Mouse (Mus musculus) left cerebral cortex, adult 2 months (tissue): ENCODE results near the gene Kcnk2. TPM values are rescaled to one million over a fixed set of nuclear protein-coding genes. Genes with fewer than 3 reads are reported as not detected.

Experiments used
- DNase-seq, 2 experiments: peaks; one replicate each; pipeline ENCODE4 v3.0.0; 2021 to 2022; ENCODE audit warnings: low spot score in 2 of 2, mixed read lengths in 1 of 2; ENCODE audit errors: extremely low spot score in 1 of 2
- H3K27ac ChIP-seq: fragments of 200-600 bp; 2 replicates; pipeline ENCODE4 v1.8.1; 2022
- H3K4me3 ChIP-seq: fragments of 200-600 bp; 2 replicates; pipeline ENCODE4 v1.8.1; 2022
- CTCF ChIP-seq: fragments of 200-600 bp; IDR thresholded peaks from 2 replicates; pipeline ENCODE4 v1.8.1; 2022; ENCODE audit warnings: antibody characterized with exemption, mild to moderate bottlenecking, moderate library complexity
- intact Hi-C: fragments of 180-260 bp; cut with DNase I; formaldehyde crosslinking; loops from one replicate; pipeline ENCODE4 v1.15.1; 2025
- long read RNA-seq, 2 experiments: library from polyadenylated mRNA; stranded (forward); transcript quantifications; one replicate each; pipeline ENCODE4 v2.0.0; 2021; ENCODE audit warnings: borderline mapping rate in 2 of 2
- total RNA-seq, 2 experiments: library from RNA; stranded (reverse); gene quantifications; 2 replicates each; pipeline ENCODE4 v1.2.3; 2021

Gene Kcnk2
- total RNA-seq, result 10 to 100 TPM; 57.9 to 61.5 TPM
- long read RNA-seq, experiment 1, transcript Kcnk2-205 (7 exons, 1,642 nt), result minor isoform, 10 of 107 reads
- long read RNA-seq, experiment 1, transcript Kcnk2-201 (7 exons, 3,297 nt), result minor isoform, 11 of 107 reads
- long read RNA-seq, experiment 1, transcript Kcnk2-206 (7 exons, 1,548 nt), result major isoform, 45 of 107 reads
- long read RNA-seq, experiment 1, partial matches to known transcripts, result 12 of 107 reads
- long read RNA-seq, experiment 1, other reads (novel, unspliced or antisense), result 23 of 107 reads
- long read RNA-seq, experiment 2, transcript Kcnk2-206 (7 exons, 1,548 nt), result major isoform, 33 of 68 reads
- long read RNA-seq, experiment 2, transcript Kcnk2-201 (7 exons, 3,297 nt), result minor isoform, 7 of 68 reads
- long read RNA-seq, experiment 2, partial matches to known transcripts, result 4 of 68 reads
- long read RNA-seq, experiment 2, other reads (novel, unspliced or antisense), result 18 of 68 reads

DNA sequence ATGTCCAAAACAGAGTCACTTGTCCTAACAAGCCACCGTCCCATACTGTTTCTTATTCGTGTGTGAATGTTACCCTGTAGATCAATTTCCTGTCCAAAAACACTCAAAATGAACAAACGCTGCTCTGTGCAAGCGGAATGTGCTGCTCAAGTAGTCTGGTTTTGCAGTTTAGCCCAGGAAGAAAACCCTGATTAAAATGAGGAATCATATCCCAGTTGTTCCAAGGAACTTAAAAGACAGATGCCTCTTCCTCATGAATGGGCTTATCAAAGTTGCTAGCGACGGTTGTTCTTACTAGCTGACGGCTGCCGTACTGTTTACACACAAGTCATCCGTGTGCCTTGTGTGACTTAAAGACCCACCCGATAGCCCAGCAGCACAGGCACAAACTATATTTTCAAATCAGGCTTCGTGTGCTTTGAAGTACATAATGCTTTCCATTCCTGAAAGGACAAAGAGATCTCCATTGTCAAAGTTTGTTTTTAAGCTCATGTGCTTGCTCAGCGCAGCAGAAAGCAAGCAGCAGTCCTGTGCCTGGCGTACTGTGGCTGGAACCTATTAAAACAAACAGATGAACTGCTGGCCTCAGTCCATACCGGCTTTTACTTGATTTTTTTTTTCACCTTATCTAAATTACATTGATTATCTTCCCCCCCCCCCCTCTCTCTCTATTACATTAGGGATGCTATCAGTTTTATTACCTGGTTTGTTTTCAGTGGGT, at the start of gene Kcnk2:
Kcnk2 (minus strand) TSS at position 51 of the 721 bp plus-strand sequence.
- H3K27ac ChIP-seq, result 0 out of 2 replicates have a peak within 1 kb of the TSS, but pooled peaks have one; percentile 28
- intact Hi-C loops, result no loop called here
- no peak for DNase-seq

DNA sequence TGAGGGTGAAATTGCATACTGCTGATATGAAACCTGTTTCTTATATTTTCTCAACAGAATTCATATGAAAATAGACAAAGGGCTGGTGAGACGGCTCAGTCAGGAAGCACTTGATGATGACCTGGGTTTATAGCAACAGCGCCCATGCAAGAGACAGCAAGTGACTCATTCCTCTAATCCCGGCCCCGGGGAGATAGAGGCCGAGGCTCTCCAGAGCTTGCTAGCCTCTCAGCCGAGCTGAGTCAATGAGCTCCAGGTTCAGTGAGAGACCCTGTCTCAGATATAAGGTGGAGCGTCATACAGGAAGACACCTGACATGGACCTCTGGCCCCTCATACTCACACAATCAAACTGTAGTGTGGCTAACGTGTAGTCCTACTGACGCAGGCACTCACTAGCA, 38.7 kb upstream of the Kcnk2 start:
- DNase-seq, result no peak
- Histone ChIP-seq H3K4me3 (no peak overlapping the region), H3K27ac (no peak overlapping the region)
- intact Hi-C loops, result no loop called here
- no peak for TF ChIP-seq CTCF

More for the DNA sequence above, at the start of gene Kcnk2:
- H3K4me3 ChIP-seq, result no peak within 1 kb of the TSS
- no peak for TF ChIP-seq CTCF

DNA sequence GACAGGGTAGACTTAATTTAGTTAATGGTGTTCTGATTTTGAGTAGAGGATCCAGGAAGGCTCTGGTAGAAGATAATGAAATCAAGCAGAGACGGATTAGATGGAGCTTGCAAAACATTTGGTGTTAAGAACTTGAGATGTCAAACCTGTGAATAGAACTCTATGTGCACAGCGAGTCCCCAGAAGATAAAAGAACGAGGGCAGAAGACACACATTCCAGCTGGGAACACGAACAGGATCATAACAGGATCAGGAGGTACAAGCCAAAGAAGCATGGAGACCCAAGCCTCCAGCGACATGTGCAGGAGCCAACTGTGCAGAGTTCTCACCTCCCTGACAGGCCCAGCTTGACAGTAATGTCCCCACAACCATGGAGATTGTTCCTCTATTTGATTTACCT, 35.1 kb upstream of the Kcnk2 start:
- Histone ChIP-seq H3K4me3 (no peak overlapping the region), H3K27ac (no peak overlapping the region)
- no peak for TF ChIP-seq CTCF
- no peak for DNase-seq
- intact Hi-C loops, result no loop called here

DNA sequence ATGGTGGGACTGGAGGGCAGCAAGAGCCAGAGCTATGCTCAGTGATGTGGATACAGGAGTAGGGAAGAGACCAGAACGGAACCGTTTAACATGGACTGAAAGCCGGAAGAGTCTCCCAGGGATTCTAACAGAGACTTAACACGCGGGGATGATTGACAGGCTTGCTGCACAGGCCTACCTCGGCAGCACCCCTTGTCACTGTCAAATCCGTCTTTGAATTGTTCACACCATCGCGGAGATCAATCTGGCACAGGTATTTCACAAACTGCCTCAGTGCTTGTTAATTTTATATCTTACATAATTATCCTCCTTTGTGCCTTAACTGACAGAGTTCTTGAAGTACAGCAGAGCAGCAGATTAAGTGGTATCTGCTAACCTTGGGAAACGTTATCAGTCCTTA, 33.4 kb upstream of the Kcnk2 start:
- Histone ChIP-seq H3K27ac (no peak overlapping the region), H3K4me3 (no peak overlapping the region)
- intact Hi-C loops, result no loop called here
- no peak for TF ChIP-seq CTCF
- no peak for DNase-seq

DNA sequence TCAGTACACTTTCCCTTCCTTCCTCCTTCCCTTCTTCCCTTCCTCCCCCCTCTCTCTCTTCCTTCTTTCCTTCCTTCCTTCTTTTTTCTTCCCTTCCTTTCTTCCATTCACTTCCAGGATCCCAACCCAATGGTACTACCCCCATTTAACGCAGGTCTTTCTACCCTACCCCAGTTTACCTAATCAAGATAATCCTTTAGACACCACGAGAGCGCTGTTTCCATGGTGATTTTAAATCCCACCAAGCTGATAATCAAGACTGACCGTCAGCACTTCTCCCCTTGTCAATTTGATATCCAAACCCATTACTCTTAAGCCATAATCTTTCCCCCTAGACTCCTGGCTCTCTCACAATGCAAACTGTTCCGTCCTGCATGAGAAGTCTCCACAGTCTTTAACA, 29.4 kb upstream of the Kcnk2 start:
- TF ChIP-seq CTCF, result no peak
- Histone ChIP-seq H3K27ac (no peak overlapping the region), H3K4me3 (no peak overlapping the region)
- intact Hi-C loops, result no loop called here
- no peak for DNase-seq

DNA sequence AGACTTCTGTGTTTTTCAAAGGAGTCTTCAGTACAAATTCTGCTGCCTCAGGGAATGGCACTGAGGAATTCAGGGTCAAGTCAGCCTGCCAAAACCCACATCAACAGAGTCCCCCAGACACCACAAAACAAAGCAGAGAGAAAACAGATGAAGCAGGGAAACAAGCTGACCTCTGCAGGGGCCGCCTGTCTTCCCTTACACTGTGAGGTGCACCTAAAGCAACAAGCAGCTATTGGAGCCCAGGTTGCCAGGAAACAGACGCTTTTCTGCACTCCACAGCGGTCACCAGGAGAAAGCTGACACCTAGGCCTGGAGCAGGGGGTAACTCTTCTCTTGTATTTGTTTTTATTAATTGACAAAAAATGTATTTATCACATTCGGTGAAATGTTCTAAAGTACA, 28.5 kb upstream of the Kcnk2 start:
- no peak overlapping the region for H3K4me3 ChIP-seq
- no peak for TF ChIP-seq CTCF
- no peak overlapping the region for H3K27ac ChIP-seq
- no peak for DNase-seq
- intact Hi-C loops, result no loop called here

DNA sequence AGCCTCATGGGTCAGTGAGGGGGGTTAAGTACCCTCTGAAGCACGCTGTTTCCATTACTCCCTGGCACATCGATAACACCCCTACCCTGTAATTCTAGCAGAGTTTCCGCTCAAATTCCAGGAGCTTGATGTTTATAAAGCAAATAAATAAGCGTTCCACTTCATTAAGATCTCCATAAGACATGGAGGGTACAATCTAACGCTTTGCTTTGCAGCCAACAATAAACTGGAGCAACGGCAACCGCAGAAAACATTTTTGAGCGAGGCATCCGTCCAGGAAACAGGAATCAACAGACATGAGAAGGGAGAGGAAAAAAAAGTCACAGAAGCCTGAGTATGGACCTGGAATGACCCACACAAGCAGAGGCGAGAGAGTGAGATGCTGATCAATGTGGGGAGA, 27.5 kb upstream of the Kcnk2 start:
- intact Hi-C loops, result no loop called here
- H3K4me3 ChIP-seq, result no peak overlapping the region
- no peak overlapping the region for H3K27ac ChIP-seq
- TF ChIP-seq CTCF, result no peak
- DNase-seq, result no peak

DNA sequence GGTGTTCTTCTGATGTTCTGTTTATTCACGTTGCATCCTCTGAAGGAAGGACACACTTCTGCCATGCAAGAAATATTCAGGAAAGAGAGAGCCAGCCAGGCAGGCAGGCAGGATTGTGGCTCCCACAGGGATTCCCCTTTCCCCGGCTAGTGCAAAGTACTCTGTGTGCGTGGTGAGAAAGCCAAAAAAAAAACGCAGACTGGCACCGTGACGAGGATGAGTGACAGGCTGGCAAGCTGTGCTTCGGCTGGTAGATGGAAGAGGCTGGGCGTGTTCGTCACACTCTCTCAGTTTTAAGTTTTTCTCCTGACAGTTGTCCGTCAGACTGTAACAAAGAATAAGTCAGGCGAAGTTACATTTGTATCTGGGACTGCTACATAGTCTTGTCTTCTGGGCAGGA, 24.2 kb upstream of the Kcnk2 start:
- DNase-seq, result no peak
- TF ChIP-seq CTCF, result no peak
- Histone ChIP-seq H3K27ac (no peak overlapping the region), H3K4me3 (no peak overlapping the region)
- intact Hi-C loops, result no loop called here

DNA sequence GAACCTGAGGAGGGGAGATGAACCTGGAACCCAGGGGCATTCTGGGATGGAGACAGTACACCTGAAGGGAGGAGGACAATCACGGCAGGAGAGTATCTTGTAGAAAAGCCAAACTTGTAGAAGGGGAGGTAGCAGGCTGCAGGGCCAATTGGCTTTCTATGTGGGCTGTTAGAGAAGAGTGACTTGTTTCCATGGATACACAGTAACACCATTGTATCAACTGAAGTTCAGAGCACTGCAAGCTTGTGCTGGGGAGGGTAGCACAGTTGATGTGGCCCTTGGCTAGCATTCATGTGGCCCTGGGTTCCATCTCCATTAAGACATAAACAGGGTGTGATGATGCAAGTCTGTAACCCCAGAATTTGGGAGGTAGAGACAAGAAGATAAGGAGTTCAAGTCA, 17.8 kb upstream of the Kcnk2 start:
- no peak overlapping the region for H3K27ac ChIP-seq
- intact Hi-C loops, result no loop called here
- DNase-seq, result no peak
- H3K4me3 ChIP-seq, result no peak overlapping the region
- TF ChIP-seq CTCF, result no peak

DNA sequence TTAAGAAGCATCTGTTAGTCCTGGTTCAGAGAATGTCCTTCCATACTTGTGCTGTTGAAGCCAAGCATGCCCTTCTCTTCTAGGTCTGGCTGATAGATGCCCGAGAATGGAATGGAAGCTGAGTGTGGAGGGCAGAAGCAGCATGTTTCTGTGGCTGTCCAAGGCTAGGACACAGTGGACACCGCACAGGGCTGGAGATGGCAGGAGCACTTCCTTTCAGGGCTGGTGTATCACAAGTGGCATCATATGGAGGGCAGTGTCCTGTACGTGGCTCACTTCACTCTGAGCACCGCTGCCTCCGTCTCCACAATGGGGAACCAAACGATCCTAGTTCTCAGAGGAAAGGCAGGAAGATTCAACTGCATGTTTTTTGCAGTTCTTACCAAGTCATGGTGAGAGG, 7.8 kb upstream of the Kcnk2 start:
- intact Hi-C loops, result no loop called here
- H3K27ac ChIP-seq, result no peak overlapping the region
- DNase-seq, result no peak
- H3K4me3 ChIP-seq, result no peak overlapping the region
- no peak for TF ChIP-seq CTCF

DNA sequence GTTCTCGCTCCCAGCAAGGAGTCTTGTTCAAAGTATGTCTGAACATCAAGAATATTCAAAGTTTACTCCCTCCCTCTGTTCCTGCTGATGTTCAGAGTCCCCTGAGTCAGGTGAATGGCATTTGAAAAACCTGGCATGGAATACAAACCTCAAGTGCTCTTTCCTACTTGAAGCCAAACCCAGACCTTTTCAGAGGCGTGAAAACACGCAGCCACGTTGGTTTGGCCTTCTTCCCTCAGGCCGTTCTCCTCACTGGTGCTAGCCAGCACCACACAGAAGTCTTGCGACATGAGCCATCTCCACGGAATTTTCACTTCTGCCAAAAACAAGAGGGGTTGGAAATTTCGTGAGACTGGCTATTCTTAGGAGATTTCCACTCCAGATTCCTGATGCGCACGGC, 3.1 kb upstream of the Kcnk2 start:
- TF ChIP-seq CTCF, result no peak
- intact Hi-C loops, result no loop called here
- no peak for DNase-seq

DNA sequence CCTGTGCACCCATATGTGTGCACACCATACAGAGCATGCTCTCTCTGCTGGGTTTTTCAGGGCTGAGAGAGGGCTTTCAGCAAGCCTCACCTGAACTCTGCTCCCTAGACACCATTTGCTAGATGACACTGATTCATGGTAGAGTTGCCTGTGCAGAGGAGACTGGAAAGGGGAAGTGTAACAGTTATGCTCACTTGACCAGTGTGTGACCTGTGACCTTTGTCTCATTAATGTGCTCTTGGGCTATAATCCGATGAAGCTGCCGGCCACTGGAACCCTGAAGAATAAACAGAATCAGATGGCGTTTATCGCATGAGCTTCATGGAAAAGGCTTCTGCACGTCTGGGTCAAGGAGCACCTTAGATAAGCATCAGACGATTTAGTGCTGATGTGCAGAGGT, 1.5 kb upstream of the Kcnk2 start:
- Histone ChIP-seq H3K27ac (no peak overlapping the region), H3K4me3 (no peak overlapping the region)
- no peak for TF ChIP-seq CTCF
- DNase-seq, result no peak
- intact Hi-C loops, result no loop called here

More for the DNA sequence above, 3.1 kb upstream of the Kcnk2 start:
- H3K27ac ChIP-seq, result no peak overlapping the region
- no peak overlapping the region for H3K4me3 ChIP-seq

DNA sequence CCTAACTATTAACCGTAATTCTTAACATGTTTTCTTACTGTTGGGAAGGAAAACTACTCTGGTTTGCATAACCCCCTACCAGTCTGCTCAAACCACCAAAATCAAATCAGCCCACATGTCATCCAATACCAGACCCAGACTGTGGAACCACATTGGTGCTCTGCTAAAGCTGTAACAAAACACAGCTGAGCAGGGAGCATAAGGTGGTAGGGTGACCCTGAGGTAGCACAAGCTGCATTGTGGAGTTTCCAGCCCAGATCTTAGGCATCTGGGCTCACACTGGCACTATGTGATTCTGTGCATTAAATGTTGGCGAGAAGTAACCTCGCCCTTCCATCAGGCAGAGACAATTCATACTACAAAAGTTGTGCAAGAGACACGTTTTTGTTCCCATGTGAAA, 1.1 kb upstream of the Kcnk2 start:
- intact Hi-C loops, result no loop called here
- H3K27ac ChIP-seq, result no peak overlapping the region
- no peak for DNase-seq

More for the DNA sequence above, 1.1 kb upstream of the Kcnk2 start:
- no peak for TF ChIP-seq CTCF
- no peak overlapping the region for H3K4me3 ChIP-seq
